Mouse (Mus musculus): ENCODE data around the gene Eif4e1b. TPM values are rescaled to one million over a fixed set of nuclear protein-coding genes. Genes with fewer than 3 reads are reported as not detected.

Gene Eif4e1b
- polyA plus RNA-seq, 1 experiment from 2014 or later: not detected

DNA sequence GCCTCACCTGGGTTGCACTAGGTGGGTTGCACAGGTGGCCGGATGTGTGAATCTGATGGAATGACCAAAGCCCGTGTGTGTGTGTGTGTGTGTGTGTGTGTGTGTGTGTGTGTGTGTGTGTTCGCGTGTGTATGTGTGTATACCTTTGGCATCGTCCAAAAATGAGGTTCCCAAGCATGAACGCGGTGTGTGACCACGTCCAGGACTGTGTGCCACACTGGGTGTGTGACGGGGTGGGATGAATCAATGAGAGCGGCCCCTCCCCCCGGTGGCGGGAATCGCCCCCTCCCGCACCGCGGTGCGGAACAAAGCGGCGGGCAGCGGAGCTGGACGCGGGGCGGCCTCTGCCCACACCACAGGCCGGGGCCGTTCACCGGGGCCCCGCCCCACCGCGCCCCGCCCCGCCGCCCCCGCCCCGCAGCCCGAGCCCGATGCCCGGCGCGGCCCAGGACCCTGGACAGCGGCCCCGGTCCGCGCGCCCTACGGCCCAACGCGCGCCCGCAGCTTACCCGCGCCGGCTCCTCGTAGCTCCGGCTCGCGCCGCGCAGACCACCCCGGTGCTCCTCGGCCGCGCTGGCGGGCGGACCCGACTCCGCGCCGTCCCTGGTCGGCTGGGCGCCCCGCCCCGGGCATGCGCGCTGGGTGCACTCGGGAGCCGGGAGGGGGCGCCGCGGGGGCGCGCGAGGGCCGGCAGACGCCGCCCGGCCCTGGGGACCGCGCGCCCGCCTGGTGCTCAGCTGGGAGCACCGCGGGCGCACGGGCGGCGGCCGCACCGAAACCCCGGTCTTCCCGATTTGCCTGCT lies 34.5 kb upstream of the Eif4e1b start:
- 2% methylated on average over 50 of the region's 100 CpGs for WGBS
- H3K4me2 ChIP-seq (ENCODE audit: low read length): peak overlapping the region; percentile 67
- peak overlapping the region; percentile 90 for H3K27ac ChIP-seq (ENCODE audit: low read depth, low read length)
- DNase-seq (ENCODE audit: low spot score) (peak; percentile 87), ATAC-seq (peak; percentile 91)
- H3K36me3 ChIP-seq (ENCODE audit: control insufficient read depth, insufficient read depth, low read length): 0 out of 2 replicates have a peak, but pooled peaks cover 4% of the 10 kb centered on the region
- peaks cover 29% of the 10 kb centered on the region for H3K4me1 ChIP-seq (ENCODE audit: control insufficient read depth, insufficient read depth, low read length)
- H3K4me3 ChIP-seq (ENCODE audit: low read depth, low read length): peak overlapping the region; percentile 61
- H3K9ac ChIP-seq (ENCODE audit: low read length): peak overlapping the region; percentile 81
- 0 out of 2 replicates have a peak, but pooled peaks cover 6% of the 10 kb centered on the region for H3K27me3 ChIP-seq (replicated peaks; ENCODE audit: control insufficient read depth, insufficient read depth, low read length)
- no peaks in the 10 kb centered on the region for H3K9me3 ChIP-seq (replicated peaks; ENCODE audit: control insufficient read depth, low read length)

GRCm38 (mm10) chr13:54749864-54750411 lies 33.9 kb upstream of the Eif4e1b start, which contains the start of gene Gprin1:
Gprin1 (minus strand) TSS chr13:54749874.
- 0 out of 2 replicates have a peak, but pooled peaks cover 4% of the 10 kb centered on the region for H3K36me3 ChIP-seq (ENCODE audit: control insufficient read depth, insufficient read depth, low read length)
- H3K9me3 ChIP-seq (replicated peaks; ENCODE audit: control insufficient read depth, low read length): no peaks in the 10 kb centered on the region
- H3K27ac ChIP-seq (ENCODE audit: low read depth, low read length): peak within 1 kb of the TSS; percentile 90
- peak; percentile 80 for ATAC-seq
- WGBS: 1% methylated on average over 29 of the region's 29 CpGs
- H3K4me1 ChIP-seq (ENCODE audit: control insufficient read depth, insufficient read depth, low read length): peaks cover 35% of the 10 kb centered on the region
- H3K9ac ChIP-seq (ENCODE audit: low read length): peak within 1 kb of the TSS; percentile 81
- 0 out of 2 replicates have a peak, but pooled peaks cover 6% of the 10 kb centered on the region for H3K27me3 ChIP-seq (replicated peaks; ENCODE audit: control insufficient read depth, insufficient read depth, low read length)
- DNase-seq (ENCODE audit: low spot score): peak; percentile 72
- peak within 1 kb of the TSS; percentile 67 for H3K4me2 ChIP-seq (ENCODE audit: low read length)
- peak within 1 kb of the TSS; percentile 61 for H3K4me3 ChIP-seq (ENCODE audit: low read depth, low read length)

- ATAC-seq (no peak), DNase-seq (ENCODE audit: low spot score) (no peak)
- Histone ChIP-seq H3K9ac (ENCODE audit: low read length) (no peak overlapping the region), H3K36me3 (ENCODE audit: control insufficient read depth, insufficient read depth, low read length) (0 out of 2 replicates have a peak, but pooled peaks cover 4% of the 10 kb centered on the region), H3K4me2 (ENCODE audit: low read length) (0 out of 2 replicates have a peak overlapping the region, but pooled peaks have one; percentile 67), H3K4me1 (ENCODE audit: control insufficient read depth, insufficient read depth, low read length) (peaks cover 41% of the 10 kb centered on the region), H3K4me3 (ENCODE audit: low read depth, low read length) (no peak overlapping the region), H3K27me3 (replicated peaks; ENCODE audit: control insufficient read depth, insufficient read depth, low read length) (0 out of 2 replicates have a peak, but pooled peaks cover 6% of the 10 kb centered on the region), H3K9me3 (replicated peaks; ENCODE audit: control insufficient read depth, low read length) (no peaks in the 10 kb centered on the region), H3K27ac (ENCODE audit: low read depth, low read length) (no peak overlapping the region)
- 2% methylated on average over 8 of the region's 8 CpGs for WGBS
Observed at GRCm38 (mm10) chr13:54750699-54751098, 33.1 kb upstream of the Eif4e1b start.

DNA sequence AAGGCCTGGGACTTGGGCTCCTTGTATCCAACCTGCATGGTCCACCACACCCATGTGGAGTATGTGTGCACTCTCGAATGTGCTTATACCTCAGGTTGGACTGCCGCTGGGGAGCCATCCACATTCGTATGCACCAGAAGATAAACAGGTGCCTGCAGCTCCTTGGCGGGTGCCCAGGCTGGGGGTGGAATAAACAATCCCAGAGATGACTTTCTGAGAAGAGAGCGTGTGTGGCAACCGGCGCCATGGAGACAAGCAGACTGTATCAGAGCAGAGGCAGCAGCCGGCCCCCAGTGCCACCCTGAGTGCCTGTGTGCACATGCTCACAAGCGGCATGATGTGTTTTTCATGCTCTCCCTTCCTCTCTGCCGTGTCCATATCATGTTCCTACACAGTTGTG lies 31.1 kb upstream of the Eif4e1b start:
- Histone ChIP-seq H3K9ac (ENCODE audit: low read length) (no peak overlapping the region), H3K4me1 (ENCODE audit: control insufficient read depth, insufficient read depth, low read length) (peaks cover 42% of the 10 kb centered on the region), H3K27ac (ENCODE audit: low read depth, low read length) (no peak overlapping the region), H3K4me2 (ENCODE audit: low read length) (no peak overlapping the region), H3K9me3 (replicated peaks; ENCODE audit: control insufficient read depth, low read length) (no peaks in the 10 kb centered on the region), H3K27me3 (replicated peaks; ENCODE audit: control insufficient read depth, insufficient read depth, low read length) (0 out of 2 replicates have a peak, but pooled peaks cover 6% of the 10 kb centered on the region), H3K4me3 (ENCODE audit: low read depth, low read length) (no peak overlapping the region), H3K36me3 (ENCODE audit: control insufficient read depth, insufficient read depth, low read length) (0 out of 2 replicates have a peak, but pooled peaks cover 4% of the 10 kb centered on the region)
- DNase-seq (ENCODE audit: low spot score): no peak
- ATAC-seq: no peak
- WGBS: 61% methylated on average over 10 of the region's 10 CpGs

DNA sequence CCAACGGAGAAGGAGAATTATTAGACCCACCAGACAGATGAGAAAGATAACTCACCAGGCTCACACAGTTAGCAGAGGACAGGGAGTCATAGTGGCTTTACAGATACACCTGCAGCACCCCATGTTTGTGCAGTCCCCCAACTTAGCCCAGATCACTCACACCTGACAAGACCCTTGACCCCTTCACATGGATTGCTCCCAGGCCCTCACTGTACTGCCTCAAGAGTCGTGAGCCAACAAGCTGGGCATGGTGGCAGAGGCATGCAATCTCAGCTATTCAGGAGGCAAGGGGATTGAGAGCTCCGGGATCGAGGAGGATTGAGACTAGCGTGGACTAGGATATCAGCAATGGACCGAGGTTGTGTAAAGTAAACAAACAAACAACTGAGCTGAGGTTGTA lies 30.1 kb upstream of the Eif4e1b start:
- ATAC-seq (no peak), DNase-seq (ENCODE audit: low spot score) (no peak)
- Histone ChIP-seq H3K27me3 (replicated peaks; ENCODE audit: control insufficient read depth, insufficient read depth, low read length) (0 out of 2 replicates have a peak, but pooled peaks cover 6% of the 10 kb centered on the region), H3K9me3 (replicated peaks; ENCODE audit: control insufficient read depth, low read length) (no peaks in the 10 kb centered on the region), H3K4me2 (ENCODE audit: low read length) (no peak overlapping the region), H3K4me1 (ENCODE audit: control insufficient read depth, insufficient read depth, low read length) (peaks cover 35% of the 10 kb centered on the region), H3K27ac (ENCODE audit: low read depth, low read length) (no peak overlapping the region), H3K4me3 (ENCODE audit: low read depth, low read length) (no peak overlapping the region), H3K36me3 (ENCODE audit: control insufficient read depth, insufficient read depth, low read length) (no peaks in the 10 kb centered on the region), H3K9ac (ENCODE audit: low read length) (no peak overlapping the region)
- 67% methylated on average over 6 of the region's 6 CpGs for whole genome bisulfite sequencing

DNA sequence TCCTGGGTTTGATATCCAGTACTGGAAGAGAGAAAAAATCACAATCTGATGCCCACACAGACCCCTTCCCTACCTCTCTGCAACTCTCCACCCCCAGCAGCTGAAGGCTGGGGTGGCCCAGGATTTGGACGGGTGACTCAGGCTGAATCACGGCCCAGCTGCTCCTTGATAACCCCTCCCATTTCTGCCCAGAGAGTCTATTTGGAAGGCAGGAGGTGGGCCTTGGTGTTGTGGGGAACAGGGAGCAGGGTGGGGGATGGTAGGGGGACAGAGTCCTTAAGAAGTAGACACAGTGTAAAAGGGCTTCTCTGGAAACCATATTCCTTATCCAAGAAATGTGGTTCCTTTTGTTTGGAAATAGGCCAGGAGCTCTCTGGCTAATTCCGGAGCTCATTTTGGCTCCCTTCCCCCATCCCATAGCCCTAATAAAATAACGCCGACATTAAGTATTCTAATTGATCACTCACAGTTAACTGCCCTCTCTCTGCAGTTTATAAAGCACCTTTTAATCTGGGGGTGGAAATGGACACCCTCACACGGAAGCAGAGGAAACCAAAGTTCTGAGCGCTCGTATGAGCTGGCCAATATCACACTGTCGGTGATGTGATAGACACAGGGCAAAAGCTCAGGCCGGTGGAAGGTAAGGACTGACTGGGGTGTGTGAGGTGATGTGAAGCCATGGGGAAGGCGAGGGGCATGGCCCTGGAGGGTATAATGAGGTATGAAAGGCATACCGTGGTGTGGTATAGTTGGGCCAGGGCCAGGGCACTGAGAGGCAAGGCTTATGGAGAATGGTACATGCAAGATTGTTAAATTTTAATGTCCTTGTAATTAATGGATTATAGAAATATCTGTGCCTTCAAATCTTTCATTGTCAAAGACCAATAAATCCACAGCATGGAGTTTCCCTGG lies 29.4 kb upstream of the Eif4e1b start:
- peaks cover 40% of the 10 kb centered on the region for H3K4me1 ChIP-seq (ENCODE audit: control insufficient read depth, insufficient read depth, low read length)
- H3K4me2 ChIP-seq (ENCODE audit: low read length): no peak overlapping the region
- ATAC-seq (no peak), DNase-seq (ENCODE audit: low spot score) (peak; percentile 29)
- no peak overlapping the region; the same call in 1 of the 2 replicates for H3K9ac ChIP-seq (ENCODE audit: low read length)
- no peak overlapping the region for H3K27ac ChIP-seq (ENCODE audit: low read depth, low read length)
- no peaks in the 10 kb centered on the region for H3K36me3 ChIP-seq (ENCODE audit: control insufficient read depth, insufficient read depth, low read length)
- no peaks in the 10 kb centered on the region for H3K9me3 ChIP-seq (replicated peaks; ENCODE audit: control insufficient read depth, low read length)
- 0 out of 2 replicates have a peak, but pooled peaks cover 6% of the 10 kb centered on the region for H3K27me3 ChIP-seq (replicated peaks; ENCODE audit: control insufficient read depth, insufficient read depth, low read length)
- H3K4me3 ChIP-seq (ENCODE audit: low read depth, low read length): no peak overlapping the region
- WGBS: 33% methylated on average over 12 of the region's 12 CpGs

DNA sequence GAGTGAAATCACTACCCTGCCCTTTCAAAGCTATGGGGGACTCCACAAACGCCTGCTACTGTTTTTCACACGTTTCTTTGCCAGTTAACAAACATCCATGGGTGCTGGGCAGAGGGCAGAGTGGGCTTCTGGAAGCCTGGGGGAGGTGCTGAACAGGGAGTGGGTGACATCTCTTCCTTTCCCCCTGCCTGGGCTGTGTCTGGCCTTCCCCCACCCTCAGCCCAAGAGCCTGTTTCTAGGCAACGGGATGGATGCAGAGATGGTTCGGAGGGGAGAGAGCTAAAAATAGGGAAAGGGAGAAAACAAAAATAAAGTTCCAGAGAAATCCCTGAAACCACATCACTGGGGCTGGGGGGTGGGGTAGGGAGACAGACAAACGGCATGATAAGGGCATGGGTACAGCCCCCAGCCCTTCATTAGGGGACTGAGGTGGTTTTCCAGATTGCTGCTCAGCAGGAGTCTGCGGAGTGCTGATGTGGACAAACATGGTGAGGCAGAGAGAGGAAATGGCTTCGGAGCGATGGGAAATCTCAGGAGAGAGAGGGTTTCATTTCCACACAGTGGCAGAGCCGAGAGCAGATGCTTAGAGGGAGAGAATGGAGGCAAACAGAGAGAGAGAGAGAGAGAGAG lies 28.5 kb upstream of the Eif4e1b start:
- WGBS: 18% methylated on average over 9 of the region's 9 CpGs
- H3K4me3 ChIP-seq (ENCODE audit: low read depth, low read length): no peak overlapping the region
- DNase-seq (ENCODE audit: low spot score): peak; percentile 31
- peak overlapping the region; percentile 38; the same call in 1 of the 2 replicates for H3K9ac ChIP-seq (ENCODE audit: low read length)
- no peak for ATAC-seq
- H3K9me3 ChIP-seq (replicated peaks; ENCODE audit: control insufficient read depth, low read length): no peaks in the 10 kb centered on the region
- 0 out of 2 replicates have a peak overlapping the region, but pooled peaks have one; percentile 26 for H3K4me2 ChIP-seq (ENCODE audit: low read length)
- H3K4me1 ChIP-seq (ENCODE audit: control insufficient read depth, insufficient read depth, low read length): peaks cover 49% of the 10 kb centered on the region
- H3K27me3 ChIP-seq (replicated peaks; ENCODE audit: control insufficient read depth, insufficient read depth, low read length): 0 out of 2 replicates have a peak, but pooled peaks cover 6% of the 10 kb centered on the region
- H3K36me3 ChIP-seq (ENCODE audit: control insufficient read depth, insufficient read depth, low read length): no peaks in the 10 kb centered on the region
- peak overlapping the region; percentile 73 for H3K27ac ChIP-seq (ENCODE audit: low read depth, low read length)

DNA sequence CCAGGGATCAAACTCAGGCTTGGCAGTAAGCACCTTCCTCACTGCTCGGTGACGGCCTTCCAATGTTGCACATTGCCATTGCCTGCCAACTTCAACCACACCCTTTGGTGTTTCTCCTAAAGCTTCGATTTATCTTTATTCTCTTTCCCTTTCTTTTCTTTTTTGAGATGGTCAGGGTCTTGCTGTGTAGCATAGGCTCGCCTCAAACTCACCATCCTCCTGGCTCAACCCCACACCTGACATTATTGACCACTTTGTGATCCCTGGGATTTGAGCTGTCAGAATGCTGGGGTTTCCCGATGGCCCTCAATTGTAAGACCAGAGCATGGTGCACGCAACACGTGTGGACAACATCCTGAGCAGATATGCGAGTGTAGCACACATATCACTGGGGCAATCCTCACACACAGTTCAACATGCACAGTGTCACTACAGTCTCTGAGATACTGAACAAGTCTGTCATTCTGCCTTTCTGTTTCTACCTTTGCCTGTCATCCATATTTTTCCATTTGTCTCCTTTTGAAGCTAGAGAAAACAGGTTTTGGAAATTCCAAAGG lies 27.6 kb upstream of the Eif4e1b start:
- H3K36me3 ChIP-seq (ENCODE audit: control insufficient read depth, insufficient read depth, low read length): no peaks in the 10 kb centered on the region
- H3K4me3 ChIP-seq (ENCODE audit: low read depth, low read length): no peak overlapping the region
- no peak overlapping the region for H3K27ac ChIP-seq (ENCODE audit: low read depth, low read length)
- no peak overlapping the region for H3K4me2 ChIP-seq (ENCODE audit: low read length)
- ATAC-seq: no peak
- no peak for DNase-seq (ENCODE audit: low spot score)
- 0 out of 2 replicates have a peak, but pooled peaks cover 3% of the 10 kb centered on the region for H3K27me3 ChIP-seq (replicated peaks; ENCODE audit: control insufficient read depth, insufficient read depth, low read length)
- H3K9ac ChIP-seq (ENCODE audit: low read length): no peak overlapping the region
- 84% methylated on average over 8 of the region's 8 CpGs for WGBS
- H3K4me1 ChIP-seq (ENCODE audit: control insufficient read depth, insufficient read depth, low read length): peaks cover 46% of the 10 kb centered on the region
- H3K9me3 ChIP-seq (replicated peaks; ENCODE audit: control insufficient read depth, low read length): no peaks in the 10 kb centered on the region

Data from forebrain, embryonic 14.5 days (tissue).